Mouse (Mus musculus) left cerebral cortex, adult 2 months (tissue): ENCODE data around the gene Ebf3. TPM values are rescaled to one million over a fixed set of nuclear protein-coding genes. Genes with fewer than 3 reads are reported as not detected.

Experiments used
- DNase-seq, 2 experiments: peaks; one replicate each; pipeline ENCODE4 v3.0.0; 2021 to 2022; ENCODE audit warnings: low spot score in 2 of 2, mixed read lengths in 1 of 2; ENCODE audit errors: extremely low spot score in 1 of 2
- H3K27ac ChIP-seq: fragments of 200-600 bp; 2 replicates; pipeline ENCODE4 v1.8.1; 2022
- H3K4me3 ChIP-seq: fragments of 200-600 bp; 2 replicates; pipeline ENCODE4 v1.8.1; 2022
- CTCF ChIP-seq: fragments of 200-600 bp; IDR thresholded peaks from 2 replicates; pipeline ENCODE4 v1.8.1; 2022; ENCODE audit warnings: antibody characterized with exemption, mild to moderate bottlenecking, moderate library complexity
- intact Hi-C: fragments of 180-260 bp; cut with DNase I; formaldehyde crosslinking; loops from one replicate; pipeline ENCODE4 v1.15.1; 2025
- total RNA-seq, 2 experiments: library from RNA; stranded (reverse); gene quantifications; 2 replicates each; pipeline ENCODE4 v1.2.3; 2021

Ebf3 gene
- total RNA-seq, 2 experiments from 2014 or later: 0.20 to 0.35 TPM

- Histone ChIP-seq H3K4me3 (no peak overlapping the region), H3K27ac (no peak overlapping the region)
- intact Hi-C loops: loop anchor here (5.0 kb wide), 1 partner anchor 1249 kb away; no protein-coding TSS in a partner anchor
- no peak for TF ChIP-seq CTCF
- DNase-seq: no peak
These were observed 3.4 kb downstream of the Ebf3 start for GRCm38 (mm10) chr7:137310876-137311275.

GRCm38 (mm10) chr7:137310091-137310761 is 4.0 kb downstream of the Ebf3 start:
- Histone ChIP-seq H3K27ac (no peak overlapping the region), H3K4me3 (no peak overlapping the region)
- TF ChIP-seq CTCF: no peak
- DNase-seq: no peak
- intact Hi-C loops: loop anchor here (5.0 kb wide), 1 partner anchor 1248 kb away; no protein-coding TSS in a partner anchor

GRCm38 (mm10) chr7:137309071-137310066 is 4.9 kb downstream of the Ebf3 start:
- Histone ChIP-seq H3K27ac (no peak overlapping the region), H3K4me3 (no peak overlapping the region)
- intact Hi-C loops: loop anchor here (5.0 kb wide), 2 partner anchors 107 to 1247 kb away; no protein-coding TSS in a partner anchor

GRCm38 (mm10) chr7:137308061-137309060 is 5.9 kb downstream of the Ebf3 start:
- Histone ChIP-seq H3K4me3 (no peak overlapping the region), H3K27ac (no peak overlapping the region)
- DNase-seq: no peak
- intact Hi-C loops: loop anchor here (5.0 kb wide), 1 partner anchor 106 kb away; no protein-coding TSS in a partner anchor
- no peak for TF ChIP-seq CTCF

More at GRCm38 (mm10) chr7:137309071-137310066, 4.9 kb downstream of the Ebf3 start:
- no peak for DNase-seq
- TF ChIP-seq CTCF: no peak

- no peak overlapping the region for H3K27ac ChIP-seq
- intact Hi-C loops: loop anchor here (5.0 kb wide), 1 partner anchor 105 kb away; no protein-coding TSS in a partner anchor
- DNase-seq: no peak
- H3K4me3 ChIP-seq: no peak overlapping the region
- TF ChIP-seq CTCF: no peak
These were observed 7.1 kb downstream of the Ebf3 start for GRCm38 (mm10) chr7:137307131-137307530.

- no peak for TF ChIP-seq CTCF
- no peak overlapping the region for H3K4me3 ChIP-seq
- no peak for DNase-seq
- H3K27ac ChIP-seq: no peak overlapping the region
- intact Hi-C loops: loop anchor here (5.0 kb wide), 1 partner anchor 104 kb away; no protein-coding TSS in a partner anchor
These were observed 8.1 kb downstream of the Ebf3 start for GRCm38 (mm10) chr7:137306127-137306526.

GRCm38 (mm10) chr7:137303776-137304171 is 10.5 kb downstream of the Ebf3 start:
- Histone ChIP-seq H3K4me3 (no peak overlapping the region), H3K27ac (no peak overlapping the region)
- TF ChIP-seq CTCF: no peak
- no peak for DNase-seq
- intact Hi-C loops: no loop called here

- no peak for DNase-seq
- Histone ChIP-seq H3K27ac (no peak overlapping the region), H3K4me3 (no peak overlapping the region)
- intact Hi-C loops: no loop called here
- no peak for TF ChIP-seq CTCF
These were observed 11.1 kb downstream of the Ebf3 start for GRCm38 (mm10) chr7:137302961-137303775.

- no peak for TF ChIP-seq CTCF
- H3K27ac ChIP-seq: no peak overlapping the region
- intact Hi-C loops: no loop called here
- no peak overlapping the region for H3K4me3 ChIP-seq
- no peak for DNase-seq
These were observed 12.1 kb downstream of the Ebf3 start for GRCm38 (mm10) chr7:137302161-137302560.

- Histone ChIP-seq H3K27ac (no peak overlapping the region), H3K4me3 (no peak overlapping the region)
- intact Hi-C loops: no loop called here
- DNase-seq: no peak
- no peak for TF ChIP-seq CTCF
These were observed 12.9 kb downstream of the Ebf3 start for GRCm38 (mm10) chr7:137301329-137301751.
